Mouse (Mus musculus) liver, embryonic 13.5 days (tissue): ENCODE data around the gene 4930522H14Rik. TPM values are rescaled to one million over a fixed set of nuclear protein-coding genes. Genes with fewer than 3 reads are reported as not detected.

ENCODE experiments used
- ATAC-seq: fragments of 200-750 bp; cut with Nextera tagmentation; 2 replicates; pipeline ENCODE4 v1.8.0; 2017; ENCODE audit warnings: low read depth, mild to moderate bottlenecking, moderate number of reproducible peaks, moderate library complexity
- DNase-seq: peaks from one replicate; pipeline ENCODE4 v3.0.0; 2022
- H3K27ac ChIP-seq: fragments of 300-500 bp; sonication (generic); 2 replicates; pipeline ENCODE4 v1.5.1; 2015; ENCODE audit warnings: moderate library complexity, mild to moderate bottlenecking, inconsistent platforms
- H3K27me3 ChIP-seq: fragments of 300-500 bp; sonication (generic); 2 replicates; pipeline ENCODE4 v1.6.1; 2015; ENCODE audit warnings: mild to moderate bottlenecking, inconsistent platforms
- H3K36me3 ChIP-seq: fragments of 300-500 bp; sonication (generic); 2 replicates; pipeline ENCODE4 v1.6.1; 2015; ENCODE audit warnings: mild to moderate bottlenecking, inconsistent platforms
- H3K4me1 ChIP-seq: fragments of 300-500 bp; sonication (generic); replicated peaks from 2 replicates; pipeline ENCODE4 v1.6.1; 2015; ENCODE audit warnings: inconsistent platforms
- H3K4me2 ChIP-seq: fragments of 300-500 bp; sonication (generic); 2 replicates; pipeline ENCODE4 v1.6.1; 2015; ENCODE audit warnings: inconsistent platforms, mild to moderate bottlenecking, moderate library complexity
- H3K4me3 ChIP-seq: fragments of 300-500 bp; sonication (generic); replicated peaks from 2 replicates; pipeline ENCODE4 v1.5.1; 2015; ENCODE audit warnings: mild to moderate bottlenecking, inconsistent platforms
- H3K9ac ChIP-seq: fragments of 300-500 bp; sonication (generic); 2 replicates; pipeline ENCODE4 v1.6.1; 2015; ENCODE audit warnings: mild to moderate bottlenecking, inconsistent platforms
- H3K9me3 ChIP-seq: fragments of 300-500 bp; sonication (generic); replicated peaks from 2 replicates; pipeline ENCODE4 v1.6.1; 2016; ENCODE audit warnings: inconsistent platforms
- WGBS: fragments of 180-500 bp; shearing (Covaris S2); methylation state at CpG from one replicate; pipeline ENCODE4 v1.1.7; 2015; ENCODE audit not compliant: insufficient replicate concordance; 5-methylcytosine and 5-hydroxymethylcytosine counted together
- polyA plus RNA-seq: library from polyadenylated mRNA; unstranded; fragments of >200 nt; fragmentation: Nextera tagmentation; extraction: Ambion mirVana; gene quantifications from 2 replicates; pipeline ENCODE4 v1.2.1, GENCODE M21; 2015

The 4930522H14Rik gene
- not detected in 2 replicates for polyA plus RNA-seq

GRCm38 (mm10) chr4:109531111-109531510 is at the start of gene 4930522H14Rik:
TSS of gene 4930522H14Rik (minus strand) at chr4:109531297.
- H3K9ac ChIP-seq = no peak within 1 kb of the TSS
- no peak for ATAC-seq
- H3K4me3 ChIP-seq = no peak within 1 kb of the TSS
- H3K9me3 ChIP-seq = no peaks in the 10 kb centered on the region
- H3K36me3 ChIP-seq = no peaks in the 10 kb centered on the region
- H3K4me1 ChIP-seq = no peaks in the 10 kb centered on the region
- no peak within 1 kb of the TSS for H3K27ac ChIP-seq
- H3K4me2 ChIP-seq = no peak within 1 kb of the TSS
- 76% methylated on average over 2 of the region's 2 CpGs for WGBS
- no peak for DNase-seq
- H3K27me3 ChIP-seq = no peaks in the 10 kb centered on the region

- Histone ChIP-seq H3K9me3 (no peaks in the 10 kb centered on the region), H3K4me2 (no peak overlapping the region), H3K27ac (no peak overlapping the region), H3K36me3 (no peaks in the 10 kb centered on the region), H3K4me3 (no peak overlapping the region), H3K4me1 (no peaks in the 10 kb centered on the region), H3K9ac (no peak overlapping the region), H3K27me3 (no peaks in the 10 kb centered on the region)
- DNase-seq (no peak), ATAC-seq (no peak)
- WGBS = 63% methylated on average over 3 of the region's 3 CpGs
These were observed 47.3 kb upstream of the 4930522H14Rik start for GRCm38 (mm10) chr4:109578356-109578755.

- H3K27ac ChIP-seq = no peak overlapping the region
- H3K4me2 ChIP-seq = no peak overlapping the region
- no peak overlapping the region for H3K4me3 ChIP-seq
- no peak for DNase-seq
- no peaks in the 10 kb centered on the region for H3K27me3 ChIP-seq
- H3K9me3 ChIP-seq = no peaks in the 10 kb centered on the region
- H3K4me1 ChIP-seq = no peaks in the 10 kb centered on the region
- no peaks in the 10 kb centered on the region for H3K36me3 ChIP-seq
- 50% methylated on average over 5 of the region's 5 CpGs for WGBS
- no peak overlapping the region for H3K9ac ChIP-seq
- ATAC-seq = no peak
These were observed 45.8 kb upstream of the 4930522H14Rik start for GRCm38 (mm10) chr4:109576933-109577332.

- Histone ChIP-seq H3K27me3 (no peaks in the 10 kb centered on the region), H3K27ac (no peak overlapping the region), H3K4me3 (no peak overlapping the region), H3K4me1 (no peaks in the 10 kb centered on the region), H3K4me2 (no peak overlapping the region), H3K36me3 (no peaks in the 10 kb centered on the region), H3K9ac (no peak overlapping the region), H3K9me3 (no peaks in the 10 kb centered on the region)
- 65% methylated on average over 9 of the region's 9 CpGs for WGBS
- DNase-seq (no peak), ATAC-seq (no peak)
These were observed 43.7 kb upstream of the 4930522H14Rik start for GRCm38 (mm10) chr4:109574845-109575244.

GRCm38 (mm10) chr4:109574331-109574730 is 43.2 kb upstream of the 4930522H14Rik start:
- H3K4me2 ChIP-seq = no peak overlapping the region
- H3K27me3 ChIP-seq = no peaks in the 10 kb centered on the region
- WGBS = 37% methylated on average over 8 of the region's 8 CpGs
- H3K27ac ChIP-seq = no peak overlapping the region
- no peaks in the 10 kb centered on the region for H3K36me3 ChIP-seq
- no peaks in the 10 kb centered on the region for H3K9me3 ChIP-seq
- H3K4me3 ChIP-seq = no peak overlapping the region
- DNase-seq (no peak), ATAC-seq (no peak)
- no peaks in the 10 kb centered on the region for H3K4me1 ChIP-seq
- H3K9ac ChIP-seq = no peak overlapping the region

- 47% methylated on average over 1 of the region's 1 CpGs for WGBS
- Histone ChIP-seq H3K4me2 (no peak overlapping the region), H3K4me1 (no peaks in the 10 kb centered on the region), H3K9me3 (no peaks in the 10 kb centered on the region), H3K27ac (no peak overlapping the region), H3K4me3 (no peak overlapping the region), H3K9ac (no peak overlapping the region), H3K36me3 (no peaks in the 10 kb centered on the region), H3K27me3 (no peaks in the 10 kb centered on the region)
- no peak for DNase-seq
- ATAC-seq = no peak
These were observed 41.5 kb upstream of the 4930522H14Rik start for GRCm38 (mm10) chr4:109572632-109573031.

- DNase-seq = no peak
- Histone ChIP-seq H3K36me3 (no peaks in the 10 kb centered on the region), H3K9ac (no peak overlapping the region), H3K4me2 (no peak overlapping the region), H3K27ac (no peak overlapping the region), H3K4me3 (no peak overlapping the region), H3K9me3 (no peaks in the 10 kb centered on the region), H3K4me1 (no peaks in the 10 kb centered on the region), H3K27me3 (no peaks in the 10 kb centered on the region)
- ATAC-seq = no peak
- WGBS = 75% methylated on average over 9 of the region's 9 CpGs
These were observed 38.3 kb upstream of the 4930522H14Rik start for GRCm38 (mm10) chr4:109569421-109569820.

GRCm38 (mm10) chr4:109568959-109569358 is 37.9 kb upstream of the 4930522H14Rik start:
- DNase-seq (no peak), ATAC-seq (no peak)
- no peaks in the 10 kb centered on the region for H3K27me3 ChIP-seq
- no peaks in the 10 kb centered on the region for H3K36me3 ChIP-seq
- no peak overlapping the region for H3K4me2 ChIP-seq
- H3K9me3 ChIP-seq = no peaks in the 10 kb centered on the region
- 76% methylated on average over 10 of the region's 10 CpGs for WGBS
- no peak overlapping the region for H3K27ac ChIP-seq
- H3K4me3 ChIP-seq = no peak overlapping the region
- no peak overlapping the region for H3K9ac ChIP-seq
- no peaks in the 10 kb centered on the region for H3K4me1 ChIP-seq

- WGBS = 69% methylated on average over 6 of the region's 6 CpGs
These were observed 33.6 kb upstream of the 4930522H14Rik start for GRCm38 (mm10) chr4:109564711-109565110.

GRCm38 (mm10) chr4:109550338-109551150 is 19.4 kb upstream of the 4930522H14Rik start:
- H3K36me3 ChIP-seq = no peaks in the 10 kb centered on the region
- no peak overlapping the region for H3K9ac ChIP-seq
- no peaks in the 10 kb centered on the region for H3K9me3 ChIP-seq
- H3K27me3 ChIP-seq = no peaks in the 10 kb centered on the region
- WGBS = 13% methylated on average over 11 of the region's 11 CpGs
- H3K4me2 ChIP-seq = peak overlapping the region; percentile 5; the same call in 1 of the 2 replicates
- H3K4me1 ChIP-seq = no peaks in the 10 kb centered on the region
- H3K4me3 ChIP-seq = no peak overlapping the region
- no peak for DNase-seq
- no peak for ATAC-seq
- H3K27ac ChIP-seq = no peak overlapping the region

More at GRCm38 (mm10) chr4:109564711-109565110, 33.6 kb upstream of the 4930522H14Rik start:
- Histone ChIP-seq H3K9me3 (no peaks in the 10 kb centered on the region), H3K36me3 (no peaks in the 10 kb centered on the region), H3K4me2 (no peak overlapping the region), H3K4me1 (no peaks in the 10 kb centered on the region), H3K9ac (no peak overlapping the region), H3K27ac (no peak overlapping the region), H3K27me3 (no peaks in the 10 kb centered on the region), H3K4me3 (no peak overlapping the region)
- ATAC-seq (no peak), DNase-seq (no peak)

- WGBS = 19% methylated on average over 2 of the region's 2 CpGs
These were observed 16.2 kb upstream of the 4930522H14Rik start for GRCm38 (mm10) chr4:109547306-109547705.

GRCm38 (mm10) chr4:109546538-109546937 is 15.4 kb upstream of the 4930522H14Rik start:
- Histone ChIP-seq H3K9me3 (no peaks in the 10 kb centered on the region), H3K36me3 (no peaks in the 10 kb centered on the region), H3K4me1 (no peaks in the 10 kb centered on the region), H3K9ac (no peak overlapping the region), H3K27me3 (no peaks in the 10 kb centered on the region), H3K4me2 (no peak overlapping the region), H3K27ac (no peak overlapping the region), H3K4me3 (no peak overlapping the region)
- no peak for ATAC-seq
- no peak for DNase-seq
- WGBS = 62% methylated on average over 2 of the region's 2 CpGs

More at GRCm38 (mm10) chr4:109547306-109547705, 16.2 kb upstream of the 4930522H14Rik start:
- Histone ChIP-seq H3K4me3 (no peak overlapping the region), H3K9me3 (no peaks in the 10 kb centered on the region), H3K4me1 (no peaks in the 10 kb centered on the region), H3K27ac (no peak overlapping the region), H3K36me3 (no peaks in the 10 kb centered on the region), H3K9ac (no peak overlapping the region), H3K4me2 (no peak overlapping the region), H3K27me3 (no peaks in the 10 kb centered on the region)
- ATAC-seq (no peak), DNase-seq (no peak)
